Mouse (Mus musculus) neural tube, embryonic 11.5 days (tissue): ENCODE measurements around the gene Serpine2. TPM values are rescaled to one million over a fixed set of nuclear protein-coding genes. Genes with fewer than 3 reads are reported as not detected.

Source experiments
- ATAC-seq: fragments of 200-750 bp; cut with Nextera tagmentation; 2 replicates; pipeline ENCODE4 v1.8.0; 2017; ENCODE audit warnings: moderate number of reproducible peaks, mild to moderate bottlenecking, moderate TSS enrichment, moderate library complexity; ENCODE audit not compliant: insufficient read depth, low FRiP score, low TSS enrichment
- DNase-seq: peaks from one replicate; pipeline ENCODE4 v3.0.0-alpha.2; 2015; ENCODE audit warnings: low spot score
- H3K27ac ChIP-seq: fragments of 300-500 bp; sonication (generic); 2 replicates; pipeline ENCODE4 v1.5.1; 2014; ENCODE audit warnings: low read depth, mild to moderate bottlenecking, low read length
- H3K27me3 ChIP-seq: fragments of 300-500 bp; sonication (generic); 2 replicates; pipeline ENCODE4 v1.6.1; 2014; ENCODE audit warnings: mild to moderate bottlenecking, low read length, mixed read lengths; ENCODE audit not compliant: control insufficient read depth, insufficient read depth
- H3K36me3 ChIP-seq: fragments of 300-500 bp; sonication (generic); 2 replicates; pipeline ENCODE4 v1.6.1; 2014; ENCODE audit warnings: mild to moderate bottlenecking, low read length, moderate library complexity, mixed read lengths; ENCODE audit not compliant: control insufficient read depth, insufficient read depth
- H3K4me1 ChIP-seq: fragments of 300-500 bp; sonication (generic); 2 replicates; pipeline ENCODE4 v1.6.1; 2014; ENCODE audit warnings: low read length, mixed read lengths; ENCODE audit not compliant: control insufficient read depth, insufficient read depth
- H3K4me2 ChIP-seq: fragments of 300-500 bp; sonication (generic); 2 replicates; pipeline ENCODE4 v1.6.1; 2014; ENCODE audit warnings: low read depth, mild to moderate bottlenecking, moderate library complexity
- H3K4me3 ChIP-seq: fragments of 300-500 bp; sonication (generic); 2 replicates; pipeline ENCODE4 v1.5.1; 2014; ENCODE audit warnings: low read depth, low read length
- H3K9ac ChIP-seq: fragments of 300-500 bp; sonication (generic); 2 replicates; pipeline ENCODE4 v1.6.1; 2014; ENCODE audit warnings: mild to moderate bottlenecking, low read length
- H3K9me3 ChIP-seq: fragments of 300-500 bp; sonication (generic); 2 replicates; pipeline ENCODE4 v1.6.1; 2016; ENCODE audit warnings: low read length; ENCODE audit not compliant: control insufficient read depth
- WGBS: fragments of 180-500 bp; shearing (Covaris S2); extraction: QIAGEN DNeasy Blood & Tissue Kit; methylation state at CpG from one replicate; pipeline ENCODE4 v1.1.7; 2014; 5-methylcytosine and 5-hydroxymethylcytosine counted together
- polyA plus RNA-seq: library from polyadenylated mRNA; unstranded; fragments of >200 nt; fragmentation: Nextera tagmentation; extraction: Ambion mirVana; gene quantifications from 2 replicates; pipeline ENCODE4 v1.2.1, GENCODE M21; 2014

Gene Serpine2
- polyA plus RNA-seq, 1 experiment from 2014 or later, result 116 TPM

- WGBS, result 96% methylated on average over 4 of the region's 4 CpGs
- no peak for DNase-seq
These were observed 114.9 kb downstream of the Serpine2 start for GRCm38 (mm10) chr1:79746056-79746455.

More at GRCm38 (mm10) chr1:79746056-79746455, 114.9 kb downstream of the Serpine2 start:
- no peaks in the 10 kb centered on the region for H3K27me3 ChIP-seq
- ATAC-seq, result no peak
- H3K4me2 ChIP-seq, result no peak overlapping the region
- no peaks in the 10 kb centered on the region for H3K4me1 ChIP-seq
- no peak overlapping the region for H3K27ac ChIP-seq
- H3K36me3 ChIP-seq, result no peaks in the 10 kb centered on the region
- H3K9me3 ChIP-seq, result no peaks in the 10 kb centered on the region
- no peak overlapping the region for H3K4me3 ChIP-seq
- H3K9ac ChIP-seq, result no peak overlapping the region

Other genes with a start within 250 kb of the Serpine2 start
- gene Ap1s3, start 189.2 kb downstream of the Serpine2 start, polyA plus RNA-seq, result 0.16 TPM in 1 of 2 replicates, not detected in the other
- 51.8 and 54.8 TPM in 2 replicates for gene Mrpl44, start 85.2 kb downstream of the Serpine2 start, polyA plus RNA-seq
- gene Wdfy1, start 85.0 kb downstream of the Serpine2 start, polyA plus RNA-seq, result 54.7 and 55.1 TPM in 2 replicates